Mouse (Mus musculus): ENCODE measurements at regions not wholly inside any gene's neighbourhood (a gene's known extent, or its start where the extent isn't known, plus 50 kb on each side); places are given as distances from the start of the nearest gene placed in this dataset.

DNA sequence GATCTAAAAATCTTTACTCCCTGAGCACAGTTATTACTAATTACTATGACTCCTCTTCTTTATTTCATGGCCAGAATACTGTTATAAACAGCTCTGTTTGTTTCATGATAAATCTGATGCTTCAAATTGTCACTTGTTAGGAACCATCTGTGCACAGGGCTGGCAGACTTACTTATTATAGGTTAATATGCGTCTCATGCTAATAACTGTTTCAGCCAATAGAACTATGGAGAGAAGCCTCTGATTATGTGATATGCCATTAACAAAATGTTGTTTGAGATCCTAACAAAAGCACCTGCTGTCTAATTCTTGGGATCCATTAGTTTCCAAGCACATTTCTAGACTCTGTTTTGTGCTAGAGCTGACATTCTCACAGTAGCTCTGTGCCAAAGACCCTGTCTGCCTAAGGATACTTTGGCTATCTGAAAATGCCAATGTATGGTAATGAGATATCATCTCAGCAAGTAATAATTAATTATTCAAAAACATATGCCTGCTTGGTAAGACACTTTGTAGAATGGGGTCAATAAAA is 318.1 kb downstream of the Grb14 start:
- H3K36me3 ChIP-seq: no peaks in the 10 kb centered on the region
- no peak overlapping the region for H3K4me3 ChIP-seq (replicated peaks)
- H3K9me3 ChIP-seq (replicated peaks): no peaks in the 10 kb centered on the region
- H3K9ac ChIP-seq (replicated peaks): no peak overlapping the region
- H3K27ac ChIP-seq (replicated peaks): no peak overlapping the region
- no peaks in the 10 kb centered on the region for H3K27me3 ChIP-seq (replicated peaks)
- H3K4me1 ChIP-seq: no peaks in the 10 kb centered on the region
- H3K4me2 ChIP-seq: no peak overlapping the region
- 60% methylated on average over 1 of the region's 1 CpGs for WGBS
- no peak for ATAC-seq (ENCODE audit: low FRiP score)

- no peak overlapping the region for H3K9ac ChIP-seq (replicated peaks)
- H3K4me1 ChIP-seq: no peaks in the 10 kb centered on the region
- no peaks in the 10 kb centered on the region for H3K9me3 ChIP-seq (replicated peaks)
- WGBS: 78% methylated on average over 1 of the region's 1 CpGs
- H3K27ac ChIP-seq (replicated peaks): no peak overlapping the region
- ATAC-seq (ENCODE audit: low FRiP score): no peak
- H3K4me3 ChIP-seq (replicated peaks): no peak overlapping the region
- no peaks in the 10 kb centered on the region for H3K27me3 ChIP-seq (replicated peaks)
- no peak overlapping the region for H3K4me2 ChIP-seq
- no peaks in the 10 kb centered on the region for H3K36me3 ChIP-seq
Observed at GRCm38 (mm10) chr2:64695974-64696373, 328.8 kb downstream of the Grb14 start.

GRCm38 (mm10) chr2:64691444-64691843 is 333.3 kb downstream of the Grb14 start:
- H3K9me3 ChIP-seq (replicated peaks): no peaks in the 10 kb centered on the region
- no peak overlapping the region for H3K9ac ChIP-seq (replicated peaks)
- no peak overlapping the region for H3K4me2 ChIP-seq
- no peak for ATAC-seq (ENCODE audit: low FRiP score)
- H3K27me3 ChIP-seq (replicated peaks): no peaks in the 10 kb centered on the region
- no peak overlapping the region for H3K4me3 ChIP-seq (replicated peaks)
- H3K4me1 ChIP-seq: peaks cover 6% of the 10 kb centered on the region; the same call in 1 of the 2 replicates
- no peaks in the 10 kb centered on the region for H3K36me3 ChIP-seq
- H3K27ac ChIP-seq (replicated peaks): no peak overlapping the region
- WGBS: 41% methylated on average over 1 of the region's 1 CpGs

GRCm38 (mm10) chr2:64690996-64691395 is 333.8 kb downstream of the Grb14 start:
- Histone ChIP-seq H3K4me2 (no peak overlapping the region), H3K36me3 (no peaks in the 10 kb centered on the region), H3K27me3 (replicated peaks) (no peaks in the 10 kb centered on the region), H3K4me1 (peaks cover 8% of the 10 kb centered on the region; the same call in 1 of the 2 replicates), H3K4me3 (replicated peaks) (no peak overlapping the region), H3K9ac (replicated peaks) (no peak overlapping the region), H3K9me3 (replicated peaks) (no peaks in the 10 kb centered on the region), H3K27ac (replicated peaks) (no peak overlapping the region)
- 84% methylated on average over 3 of the region's 3 CpGs for WGBS
- ATAC-seq (ENCODE audit: low FRiP score): no peak

GRCm38 (mm10) chr2:64686781-64687180 is 338.0 kb downstream of the Grb14 start:
- Histone ChIP-seq H3K4me1 (peaks cover 8% of the 10 kb centered on the region; the same call in 1 of the 2 replicates), H3K4me3 (replicated peaks) (no peak overlapping the region), H3K9ac (replicated peaks) (no peak overlapping the region), H3K36me3 (no peaks in the 10 kb centered on the region), H3K27me3 (replicated peaks) (no peaks in the 10 kb centered on the region), H3K9me3 (replicated peaks) (no peaks in the 10 kb centered on the region), H3K27ac (replicated peaks) (no peak overlapping the region), H3K4me2 (no peak overlapping the region)
- 60% methylated on average over 8 of the region's 8 CpGs for WGBS
- ATAC-seq (ENCODE audit: low FRiP score): no peak

DNA sequence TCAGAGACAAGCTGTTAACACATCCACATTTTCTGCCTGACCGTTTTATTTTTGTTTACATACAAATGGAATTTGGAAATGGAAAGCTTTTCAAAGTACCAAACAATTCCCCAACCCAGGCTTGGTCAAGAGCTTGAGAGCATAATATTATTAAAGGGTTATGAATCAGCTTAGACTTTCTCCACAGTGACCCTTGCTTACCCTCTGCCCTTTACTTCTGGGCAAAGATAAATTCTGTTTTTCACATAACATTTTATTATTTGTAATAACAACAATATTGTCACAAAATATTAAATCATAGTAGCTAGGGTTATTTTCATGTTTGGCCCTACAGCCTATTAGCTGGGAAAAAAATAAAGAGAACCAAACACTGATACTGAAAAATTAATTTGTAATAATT is 375.2 kb downstream of the Grb14 start:
- H3K36me3 ChIP-seq: no peaks in the 10 kb centered on the region
- no peak for ATAC-seq (ENCODE audit: low FRiP score)
- H3K4me1 ChIP-seq: no peaks in the 10 kb centered on the region
- H3K27me3 ChIP-seq (replicated peaks): no peaks in the 10 kb centered on the region
- H3K9ac ChIP-seq (replicated peaks): no peak overlapping the region
- WGBS: 89% methylated on average over 1 of the region's 1 CpGs
- H3K4me2 ChIP-seq: no peak overlapping the region
- no peaks in the 10 kb centered on the region for H3K9me3 ChIP-seq (replicated peaks)
- H3K27ac ChIP-seq (replicated peaks): no peak overlapping the region
- no peak overlapping the region for H3K4me3 ChIP-seq (replicated peaks)

- WGBS: 75% methylated on average over 2 of the region's 2 CpGs
- no peaks in the 10 kb centered on the region for H3K4me1 ChIP-seq
- H3K9me3 ChIP-seq (replicated peaks): no peaks in the 10 kb centered on the region
- no peak overlapping the region for H3K9ac ChIP-seq (replicated peaks)
- H3K27me3 ChIP-seq (replicated peaks): no peaks in the 10 kb centered on the region
- ATAC-seq (ENCODE audit: low FRiP score): no peak
- H3K4me2 ChIP-seq: no peak overlapping the region
- no peaks in the 10 kb centered on the region for H3K36me3 ChIP-seq
- H3K4me3 ChIP-seq (replicated peaks): no peak overlapping the region
- H3K27ac ChIP-seq (replicated peaks): no peak overlapping the region
Observed at GRCm38 (mm10) chr2:64616931-64617330, 407.9 kb downstream of the Grb14 start.

DNA sequence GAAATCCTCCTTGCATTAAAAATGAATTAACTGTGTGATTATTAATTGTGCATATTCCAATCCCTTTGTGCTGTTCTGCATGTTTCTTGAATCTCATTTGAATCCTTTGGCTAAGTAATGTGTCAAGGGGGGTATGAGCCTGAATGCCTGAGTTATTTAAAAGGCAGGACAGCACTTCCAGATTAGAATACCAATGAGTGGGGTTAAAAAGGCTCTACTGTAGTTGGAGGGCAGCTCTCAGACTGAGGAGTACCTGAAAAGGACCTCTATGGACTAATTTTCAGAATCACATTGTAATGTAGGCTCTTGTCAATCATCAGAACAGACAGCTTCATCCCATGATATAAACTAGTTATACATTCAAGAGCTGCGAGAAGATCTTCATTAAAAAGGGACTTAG is 417.9 kb downstream of the Grb14 start:
- Histone ChIP-seq H3K36me3 (no peaks in the 10 kb centered on the region), H3K4me1 (no peaks in the 10 kb centered on the region), H3K9ac (replicated peaks) (no peak overlapping the region), H3K9me3 (replicated peaks) (no peaks in the 10 kb centered on the region), H3K4me3 (replicated peaks) (no peak overlapping the region), H3K27ac (replicated peaks) (no peak overlapping the region), H3K27me3 (replicated peaks) (no peaks in the 10 kb centered on the region), H3K4me2 (no peak overlapping the region)
- ATAC-seq (ENCODE audit: low FRiP score): no peak
- 76% methylated on average over 1 of the region's 1 CpGs for WGBS

GRCm38 (mm10) chr2:64582258-64582657 is 442.5 kb downstream of the Grb14 start:
- H3K4me3 ChIP-seq (replicated peaks): no peak overlapping the region
- no peaks in the 10 kb centered on the region for H3K4me1 ChIP-seq
- H3K9ac ChIP-seq (replicated peaks): no peak overlapping the region
- H3K9me3 ChIP-seq (replicated peaks): no peaks in the 10 kb centered on the region
- H3K27ac ChIP-seq (replicated peaks): no peak overlapping the region
- 38% methylated on average over 3 of the region's 3 CpGs for WGBS
- no peak for ATAC-seq (ENCODE audit: low FRiP score)
- no peak overlapping the region for H3K4me2 ChIP-seq
- no peaks in the 10 kb centered on the region for H3K36me3 ChIP-seq
- no peaks in the 10 kb centered on the region for H3K27me3 ChIP-seq (replicated peaks)

- no peak overlapping the region for H3K9ac ChIP-seq (replicated peaks)
- no peak overlapping the region for H3K27ac ChIP-seq (replicated peaks)
- no peaks in the 10 kb centered on the region for H3K9me3 ChIP-seq (replicated peaks)
- WGBS: 95% methylated on average over 5 of the region's 5 CpGs
- no peak for ATAC-seq (ENCODE audit: low FRiP score)
- H3K27me3 ChIP-seq (replicated peaks): no peaks in the 10 kb centered on the region
- H3K4me2 ChIP-seq: no peak overlapping the region
- no peaks in the 10 kb centered on the region for H3K36me3 ChIP-seq
- 0 out of 2 replicates have a peak, but pooled peaks cover 4% of the 10 kb centered on the region for H3K4me1 ChIP-seq
- no peak overlapping the region for H3K4me3 ChIP-seq (replicated peaks)
Observed at GRCm38 (mm10) chr2:64536032-64536431, 438.2 kb upstream of the Fign start.

GRCm38 (mm10) chr2:64535351-64535851 is 437.6 kb upstream of the Fign start:
- H3K9me3 ChIP-seq (replicated peaks): no peaks in the 10 kb centered on the region
- no peak for ATAC-seq (ENCODE audit: low FRiP score)
- H3K9ac ChIP-seq (replicated peaks): no peak overlapping the region
- no peak overlapping the region for H3K4me3 ChIP-seq (replicated peaks)
- H3K4me2 ChIP-seq: no peak overlapping the region
- no peaks in the 10 kb centered on the region for H3K36me3 ChIP-seq
- WGBS: 50% methylated on average over 5 of the region's 5 CpGs
- no peak overlapping the region for H3K27ac ChIP-seq (replicated peaks)
- 0 out of 2 replicates have a peak, but pooled peaks cover 4% of the 10 kb centered on the region for H3K4me1 ChIP-seq
- H3K27me3 ChIP-seq (replicated peaks): no peaks in the 10 kb centered on the region

DNA sequence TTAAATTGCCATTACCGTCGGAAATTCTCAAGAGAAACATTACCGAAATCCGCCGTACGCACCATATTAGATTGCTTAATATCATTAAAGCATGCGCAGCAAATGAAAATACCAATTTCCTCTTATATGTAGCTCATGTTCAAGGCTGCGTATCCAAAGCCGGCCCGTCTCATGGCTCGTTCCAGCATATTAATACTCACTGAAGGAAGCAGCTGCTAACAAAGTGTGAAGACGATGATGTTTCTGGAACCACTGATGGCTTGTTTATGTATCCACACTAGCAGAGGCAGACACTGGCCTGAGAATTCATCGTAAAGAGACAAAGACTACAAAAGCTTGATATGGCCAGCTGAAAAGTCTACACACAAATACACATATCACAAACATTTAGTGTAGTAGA is 437.0 kb upstream of the Fign start:
- no peak overlapping the region for H3K27ac ChIP-seq (replicated peaks)
- H3K4me2 ChIP-seq: peak overlapping the region; percentile 26
- H3K27me3 ChIP-seq (replicated peaks): no peaks in the 10 kb centered on the region
- WGBS: 51% methylated on average over 13 of the region's 13 CpGs
- no peak overlapping the region for H3K4me3 ChIP-seq (replicated peaks)
- ATAC-seq (ENCODE audit: low FRiP score): no peak
- H3K4me1 ChIP-seq: 0 out of 2 replicates have a peak, but pooled peaks cover 4% of the 10 kb centered on the region
- H3K9ac ChIP-seq (replicated peaks): no peak overlapping the region
- H3K36me3 ChIP-seq: no peaks in the 10 kb centered on the region
- no peaks in the 10 kb centered on the region for H3K9me3 ChIP-seq (replicated peaks)
